Mouse (Mus musculus) heart, postnatal 36 days (tissue): ENCODE data around the gene Arhgef7. TPM values are rescaled to one million over a fixed set of nuclear protein-coding genes. Genes with fewer than 3 reads are reported as not detected.

Experiments used
- DNase-seq, 2 experiments: peaks; one replicate each; pipeline ENCODE4 v3.0.0; 2021 to 2022
- intact Hi-C: fragments of 180-260 bp; cut with DNase I; formaldehyde crosslinking; loops from one replicate; pipeline ENCODE4 v1.15.1; 2025
- total RNA-seq, 2 experiments: library from RNA; stranded (reverse); gene quantifications; 2 replicates each; pipeline ENCODE4 v1.2.3; 2021

Arhgef7 gene
- total RNA-seq, 2 experiments from 2014 or later = 125 to 130 TPM

- DNase-seq = no peak
- intact Hi-C loops = loop anchor here (5.0 kb wide), 1 partner anchor 58 kb away; the partner anchor contains the start of gene Arhgef7
Measured at GRCm38 (mm10) chr8:11785539-11786046, 58.1 kb downstream of the Arhgef7 start.

GRCm38 (mm10) chr8:11788252-11788651, 60.7 kb downstream of the Arhgef7 start:
- intact Hi-C loops = loop anchor here (2.0 to 5.0 kb wide), 2 partner anchors 29 to 61 kb away; partner anchors contain the start of gene Arhgef7

GRCm38 (mm10) chr8:11789168-11789567, 61.6 kb downstream of the Arhgef7 start:
- intact Hi-C loops = loop anchor here (2.0 to 5.0 kb wide), 2 partner anchors 30 to 62 kb away; partner anchors contain the start of gene Arhgef7
- no peak for DNase-seq

More at GRCm38 (mm10) chr8:11788252-11788651, 60.7 kb downstream of the Arhgef7 start:
- peak; percentile 43 to 60 for DNase-seq

DNA sequence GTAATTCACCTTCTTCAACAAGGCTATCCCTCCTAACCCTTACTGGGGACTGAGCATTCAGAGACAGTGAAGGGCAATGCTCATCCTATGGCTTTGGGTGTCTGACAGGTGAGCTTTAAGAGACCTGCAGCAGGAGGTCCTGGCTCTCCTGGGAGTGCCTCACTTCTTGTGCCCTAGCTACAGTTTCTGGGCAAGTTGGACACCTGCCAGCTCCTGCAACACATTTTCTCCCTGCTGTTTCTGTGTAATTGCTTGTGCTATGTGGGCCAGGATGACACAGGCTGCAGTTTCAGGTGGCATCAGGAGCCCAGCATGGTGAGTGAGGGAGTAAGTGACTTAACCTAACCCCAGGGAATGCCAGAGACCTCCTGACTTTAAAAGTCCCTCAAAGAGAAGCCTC, 67.4 kb downstream of the Arhgef7 start:
- intact Hi-C loops = no loop called here
- DNase-seq = no peak

GRCm38 (mm10) chr8:11797128-11797527, 69.6 kb downstream of the Arhgef7 start:
- intact Hi-C loops = no loop called here

GRCm38 (mm10) chr8:11797729-11798479, 70.4 kb downstream of the Arhgef7 start:
- intact Hi-C loops = no loop called here

More at GRCm38 (mm10) chr8:11797128-11797527, 69.6 kb downstream of the Arhgef7 start:
- DNase-seq = no peak

DNA sequence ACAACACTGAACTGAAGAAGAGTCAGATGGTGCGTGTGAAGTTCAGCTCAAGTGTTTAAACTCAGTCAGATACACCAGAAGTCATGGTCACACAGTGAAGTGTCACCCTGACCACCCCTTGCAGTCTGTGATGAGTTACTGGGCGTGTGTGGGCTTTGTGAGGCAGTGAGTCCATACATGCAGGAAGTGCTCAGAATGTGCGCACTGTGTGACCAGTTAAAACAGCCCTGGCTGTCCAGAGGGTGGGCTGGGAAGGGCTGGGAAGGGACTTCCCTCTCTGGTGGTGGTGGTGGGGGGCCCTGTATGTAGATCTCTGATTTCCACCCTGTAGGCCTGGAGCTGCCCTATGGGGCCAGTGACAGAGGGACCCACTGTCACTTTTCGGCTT, 71.0 kb downstream of the Arhgef7 start:
- no peak for DNase-seq
- intact Hi-C loops = no loop called here

More at GRCm38 (mm10) chr8:11797729-11798479, 70.4 kb downstream of the Arhgef7 start:
- DNase-seq = no peak

- intact Hi-C loops = no loop called here
- DNase-seq = no peak
Measured at GRCm38 (mm10) chr8:11799098-11799497, 71.6 kb downstream of the Arhgef7 start.

- intact Hi-C loops = loop anchor here (5.0 kb wide), 1 partner anchor 43 kb away; no protein-coding TSS in a partner anchor
- DNase-seq = no peak
Measured at GRCm38 (mm10) chr8:11800481-11800880, 73.0 kb downstream of the Arhgef7 start.

DNA sequence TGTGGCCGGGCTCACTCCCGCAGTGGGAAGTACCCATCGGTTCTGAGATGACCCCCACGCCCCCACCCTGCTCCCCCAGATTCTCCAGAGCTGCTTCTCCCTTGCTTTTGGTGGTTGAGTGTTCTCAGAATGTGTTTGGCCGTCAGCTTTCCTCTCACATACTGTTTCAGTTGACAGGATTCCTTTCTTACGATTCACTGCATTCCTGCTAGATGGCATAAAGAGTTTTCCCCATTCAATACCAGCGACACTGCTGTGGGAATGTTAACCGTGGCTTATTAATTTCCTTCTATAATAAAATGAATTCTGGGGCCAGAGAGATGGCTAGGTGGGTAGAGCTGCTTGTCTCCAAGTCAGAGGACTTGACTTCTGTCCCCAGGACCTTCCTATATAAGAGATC, 74.0 kb downstream of the Arhgef7 start:
- intact Hi-C loops = loop anchor here (5.0 kb wide), 1 partner anchor 44 kb away; no protein-coding TSS in a partner anchor
- no peak for DNase-seq

DNA sequence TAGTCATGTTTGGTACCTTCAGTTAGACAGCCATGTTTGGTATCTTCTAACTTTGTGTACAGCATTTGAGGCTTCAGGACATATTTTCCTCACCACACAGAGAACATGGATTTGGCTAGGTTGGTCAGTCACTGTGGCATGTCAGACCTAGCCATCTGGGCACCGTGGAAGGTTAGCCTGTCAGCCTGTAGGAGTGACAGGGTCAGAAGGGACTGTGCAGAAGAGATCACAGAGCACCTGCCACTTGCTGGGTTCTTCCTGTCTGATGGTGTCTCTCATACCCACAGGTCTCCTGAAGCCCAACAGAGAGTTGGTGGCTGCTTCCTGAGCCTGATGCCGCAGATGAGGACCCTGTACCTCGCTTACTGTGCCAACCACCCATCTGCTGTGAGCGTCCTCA, 77.4 kb downstream of the Arhgef7 start:
- intact Hi-C loops = loop anchor here (5.0 kb wide), 1 partner anchor 48 kb away; no protein-coding TSS in a partner anchor
- DNase-seq = no peak

- no peak for DNase-seq
- intact Hi-C loops = no loop called here
Measured at GRCm38 (mm10) chr8:11806252-11806651, 78.7 kb downstream of the Arhgef7 start.

DNA sequence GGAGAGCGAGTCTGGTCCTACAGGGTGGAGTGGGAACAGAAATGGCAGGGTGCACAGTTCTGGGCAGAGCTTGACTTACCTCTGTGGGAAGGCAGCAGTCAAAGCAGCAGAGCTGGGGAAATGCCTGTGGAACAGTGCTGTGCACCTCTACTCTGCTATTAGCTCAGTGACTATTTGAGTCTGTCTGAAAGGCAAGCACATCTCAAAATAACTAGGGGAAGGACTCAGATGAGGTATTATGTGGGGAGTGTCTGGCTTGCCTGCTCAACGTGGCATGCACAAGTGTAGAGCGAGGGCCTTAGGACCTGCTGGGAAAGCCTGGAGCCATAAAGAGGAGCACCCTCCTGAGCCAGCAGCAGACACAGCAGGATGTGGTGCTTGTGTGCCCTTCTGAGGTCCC, 79.8 kb downstream of the Arhgef7 start:
- DNase-seq = no peak
- intact Hi-C loops = no loop called here

- intact Hi-C loops = no loop called here
Measured at GRCm38 (mm10) chr8:11808047-11808446, 80.5 kb downstream of the Arhgef7 start.

DNA sequence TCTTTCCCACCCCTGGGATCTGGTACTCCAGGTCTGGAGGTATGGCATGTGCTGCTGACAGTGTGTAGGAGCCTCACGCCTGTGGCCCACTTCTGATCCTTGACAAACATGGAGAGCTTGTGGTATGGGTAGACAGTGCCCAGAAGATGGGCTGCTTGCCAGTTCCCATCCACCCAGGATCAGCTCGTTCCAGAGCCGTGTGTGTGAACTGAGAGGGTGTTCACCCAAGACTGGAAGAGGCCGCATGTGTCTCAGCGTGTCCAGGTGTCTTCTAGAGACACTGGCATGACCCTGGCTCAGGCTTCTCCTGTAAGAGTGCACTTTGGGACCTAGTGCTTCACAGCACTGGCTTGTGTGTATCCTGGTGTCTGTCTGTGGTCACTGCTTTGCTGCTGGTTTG, 82.9 kb downstream of the Arhgef7 start:
- DNase-seq = no peak
- intact Hi-C loops = no loop called here

More at GRCm38 (mm10) chr8:11808047-11808446, 80.5 kb downstream of the Arhgef7 start:
- DNase-seq = no peak

- intact Hi-C loops = no loop called here
- no peak for DNase-seq
Measured at GRCm38 (mm10) chr8:11813801-11814200, 86.3 kb downstream of the Arhgef7 start.

GRCm38 (mm10) chr8:11815206-11815605, 87.7 kb downstream of the Arhgef7 start:
- no peak for DNase-seq
- intact Hi-C loops = loop anchor here (5.0 kb wide), 1 partner anchor 107 kb away; no protein-coding TSS in a partner anchor

DNA sequence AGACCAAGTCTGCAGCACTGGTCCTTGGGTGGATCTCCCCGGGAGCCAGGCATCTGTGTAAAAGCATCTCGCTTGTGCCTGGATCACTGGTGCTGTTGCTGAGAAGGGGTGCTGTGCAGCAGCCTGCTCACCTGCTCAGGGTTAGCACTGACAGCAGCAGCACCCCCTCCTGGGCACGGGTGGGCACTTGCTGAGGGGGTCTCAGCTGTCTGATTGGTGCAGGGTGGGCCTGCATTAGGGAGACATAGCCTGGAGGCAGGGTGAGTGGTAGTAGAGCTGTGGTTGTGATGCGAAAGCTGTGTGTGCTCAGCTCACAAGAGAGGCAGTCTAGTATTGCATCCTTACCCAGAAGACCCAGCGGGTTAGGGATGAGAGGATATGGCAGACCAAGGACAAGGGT, 92.6 kb downstream of the Arhgef7 start:
- intact Hi-C loops = loop anchor here (5.0 kb wide), 1 partner anchor 63 kb away; no protein-coding TSS in a partner anchor

DNA sequence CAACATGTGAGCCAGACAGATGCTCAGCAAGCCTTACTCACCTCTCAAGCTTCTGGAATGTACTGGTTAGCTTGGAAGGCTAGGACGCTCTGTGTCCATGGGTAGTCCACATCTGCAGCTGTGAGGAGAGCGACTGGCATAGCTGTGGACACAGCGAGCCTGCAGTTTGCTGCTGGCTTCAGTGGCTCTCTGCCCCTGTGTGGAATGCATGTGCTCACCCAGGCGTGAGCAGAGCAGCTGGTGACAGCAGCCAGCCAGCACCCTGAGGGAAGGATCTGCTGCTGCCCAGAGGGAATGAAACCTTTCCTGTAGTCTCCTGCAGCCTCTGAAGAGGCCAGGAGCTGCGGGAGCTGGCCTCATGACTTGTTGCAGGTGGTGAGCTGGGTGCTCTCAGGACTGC, 93.0 kb downstream of the Arhgef7 start:
- intact Hi-C loops = loop anchor here (5.0 kb wide), 1 partner anchor 63 kb away; no protein-coding TSS in a partner anchor
- DNase-seq = peak in 1 of 2 experiments; percentile 19

More for the DNA sequence above, 92.6 kb downstream of the Arhgef7 start:
- no peak for DNase-seq

DNA sequence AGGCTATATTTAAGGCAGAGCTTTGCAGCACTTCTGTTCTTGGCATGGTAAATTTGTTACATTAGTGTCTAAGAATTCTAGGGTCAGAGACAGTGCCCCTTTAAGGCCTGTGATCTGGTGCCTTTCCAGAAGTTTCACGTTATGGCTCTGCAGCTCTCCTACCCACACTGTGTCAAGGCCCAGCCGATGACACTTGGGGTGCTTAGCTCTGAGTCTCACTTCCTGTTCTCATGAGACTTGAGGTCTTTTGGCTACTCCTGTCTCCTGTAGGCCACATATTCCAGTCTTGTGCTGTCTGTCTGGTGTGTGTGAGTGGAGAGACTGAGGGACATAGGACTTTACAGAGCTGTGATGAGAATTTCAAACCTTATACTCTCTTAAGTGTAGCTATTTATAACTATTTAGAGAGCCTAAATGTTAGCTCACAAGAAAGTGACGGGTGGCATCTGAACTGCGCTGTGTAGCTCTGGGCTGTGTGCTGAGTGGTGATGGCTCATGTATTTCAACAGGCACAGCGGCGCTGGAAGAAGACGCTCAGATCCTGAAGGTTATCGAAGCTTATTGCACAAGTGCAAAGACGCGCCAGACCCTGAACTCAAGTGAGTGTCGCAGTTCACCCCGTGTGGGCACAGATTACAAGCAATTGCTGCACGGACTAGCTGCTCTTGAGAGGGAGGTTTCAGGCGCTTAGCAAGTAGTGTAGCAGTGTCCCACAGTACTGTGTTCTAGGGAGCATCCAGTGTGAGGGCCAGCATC, 94.1 kb downstream of the Arhgef7 start:
- intact Hi-C loops = loop anchor here (5.0 kb wide), 1 partner anchor 64 kb away; no protein-coding TSS in a partner anchor
- peak in 1 of 2 experiments; percentile 25 for DNase-seq
